Mouse (Mus musculus) embryonic facial prominence, embryonic 12.5 days (tissue): ENCODE data around the gene Chka. TPM values are rescaled to one million over a fixed set of nuclear protein-coding genes. Genes with fewer than 3 reads are reported as not detected.

Experiments used
- ATAC-seq: fragments of 200-750 bp; cut with Nextera tagmentation; 2 replicates; pipeline ENCODE4 v1.8.0; 2017; ENCODE audit not compliant: insufficient number of reproducible peaks, insufficient read depth, low FRiP score, low TSS enrichment
- H3K27ac ChIP-seq: fragments of 300-500 bp; sonication (generic); 2 replicates; pipeline ENCODE4 v1.5.1; 2016; ENCODE audit warnings: mild to moderate bottlenecking
- H3K27me3 ChIP-seq: fragments of 300-500 bp; sonication (generic); 2 replicates; pipeline ENCODE4 v1.6.1; 2016; ENCODE audit warnings: mild to moderate bottlenecking, moderate library complexity
- H3K36me3 ChIP-seq: fragments of 300-500 bp; sonication (generic); 2 replicates; pipeline ENCODE4 v1.6.1; 2016; ENCODE audit warnings: mild to moderate bottlenecking
- H3K4me1 ChIP-seq: fragments of 300-500 bp; sonication (generic); 2 replicates; pipeline ENCODE4 v1.6.1; 2016
- H3K4me2 ChIP-seq: fragments of 300-500 bp; sonication (generic); replicated peaks from 2 replicates; pipeline ENCODE4 v1.6.1; 2016; ENCODE audit warnings: mild to moderate bottlenecking, moderate library complexity
- H3K4me3 ChIP-seq: fragments of 300-500 bp; sonication (generic); 2 replicates; pipeline ENCODE4 v1.5.1; 2016; ENCODE audit warnings: mild to moderate bottlenecking
- H3K9ac ChIP-seq: fragments of 300-500 bp; sonication (generic); 2 replicates; pipeline ENCODE4 v1.6.1; 2016; ENCODE audit warnings: mild to moderate bottlenecking, moderate library complexity
- H3K9me3 ChIP-seq: fragments of 300-500 bp; sonication (generic); 2 replicates; pipeline ENCODE4 v1.6.1; 2016; ENCODE audit warnings: mild to moderate bottlenecking, moderate library complexity
- WGBS: fragments of 180-500 bp; shearing (Covaris S2); methylation state at CpG from one replicate; pipeline ENCODE4 v1.1.7; 2016; 5-methylcytosine and 5-hydroxymethylcytosine counted together
- polyA plus RNA-seq: library from polyadenylated mRNA; unstranded; fragments of >200 nt; fragmentation: Nextera tagmentation; extraction: Ambion mirVana; gene quantifications from 2 replicates; pipeline ENCODE4 v1.2.1, GENCODE M21; 2016

Gene Chka
- polyA plus RNA-seq, 1 experiment from 2014 or later: 64.2 TPM

DNA sequence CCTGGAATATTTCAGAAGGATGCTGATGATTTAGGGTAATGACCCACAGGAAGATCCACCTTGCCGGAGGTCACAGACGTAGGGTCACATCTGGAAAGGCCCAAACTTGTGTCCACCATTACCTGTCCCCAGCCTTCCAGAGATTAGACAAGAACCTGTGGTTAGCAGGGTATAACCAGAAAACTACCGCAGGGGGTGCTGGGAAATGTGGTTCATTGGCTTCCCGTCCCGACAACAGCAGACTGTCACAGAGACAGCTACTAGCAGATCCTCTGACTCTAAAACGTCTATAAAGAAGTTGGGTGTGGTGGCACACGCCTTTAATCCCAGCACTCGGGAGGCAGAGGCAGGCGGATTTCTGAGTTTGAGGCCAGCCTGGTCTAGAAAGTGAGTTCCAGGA, 14.8 kb upstream of the Chka start:
- no peak for ATAC-seq
- 91% methylated on average over 9 of the region's 9 CpGs for WGBS
- Histone ChIP-seq H3K4me1 (no peaks in the 10 kb centered on the region), H3K36me3 (no peaks in the 10 kb centered on the region), H3K9me3 (no peaks in the 10 kb centered on the region), H3K4me2 (no peak overlapping the region), H3K27me3 (no peaks in the 10 kb centered on the region), H3K9ac (no peak overlapping the region), H3K4me3 (no peak overlapping the region), H3K27ac (no peak overlapping the region)

DNA sequence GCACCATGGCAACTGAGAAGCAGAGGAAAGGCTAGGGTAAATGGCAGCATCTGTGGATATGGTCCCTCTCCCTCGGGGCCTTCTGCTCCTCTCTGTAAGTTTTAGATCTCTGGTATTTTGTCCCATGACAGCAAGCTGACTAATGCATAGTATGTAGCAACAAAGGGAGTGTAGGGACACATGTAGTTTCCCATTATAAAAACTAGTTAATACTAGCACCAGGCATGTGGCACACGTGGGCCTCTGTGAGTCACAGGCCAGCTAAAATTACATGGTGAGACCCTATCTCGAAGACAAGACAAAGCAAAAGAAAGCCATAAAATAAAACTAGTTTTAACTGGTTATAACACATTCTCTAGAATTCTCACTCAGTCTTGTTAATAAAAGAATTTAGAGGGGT, 12.6 kb upstream of the Chka start:
- no peak for ATAC-seq
- no peaks in the 10 kb centered on the region for H3K27me3 ChIP-seq
- H3K4me2 ChIP-seq: no peak overlapping the region
- no peak overlapping the region for H3K4me3 ChIP-seq
- H3K9me3 ChIP-seq: no peaks in the 10 kb centered on the region
- H3K27ac ChIP-seq: no peak overlapping the region
- no peak overlapping the region for H3K9ac ChIP-seq
- no peaks in the 10 kb centered on the region for H3K36me3 ChIP-seq
- no peaks in the 10 kb centered on the region for H3K4me1 ChIP-seq
- WGBS: 74% methylated on average over 3 of the region's 3 CpGs

DNA sequence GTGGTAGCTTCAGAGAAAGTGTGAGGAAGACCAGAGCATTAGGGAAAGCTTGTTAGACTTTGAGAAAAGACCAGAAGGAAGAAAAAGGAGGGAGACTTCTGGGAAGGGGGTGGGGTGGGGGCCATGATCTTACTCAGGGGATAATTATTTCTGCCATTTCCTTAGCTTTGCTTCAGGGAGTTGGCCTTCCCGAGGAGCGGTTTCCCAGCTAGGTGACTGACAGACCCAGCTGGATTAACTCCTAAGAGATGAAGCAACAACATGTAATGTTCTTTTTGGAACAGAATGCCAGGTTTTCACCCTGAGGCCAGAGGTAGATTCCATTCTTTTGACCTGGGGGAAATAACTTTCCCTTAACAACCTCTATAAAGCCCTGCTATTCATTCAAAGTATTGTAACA, 11.9 kb upstream of the Chka start:
- Histone ChIP-seq H3K27ac (no peak overlapping the region), H3K36me3 (no peaks in the 10 kb centered on the region), H3K4me2 (no peak overlapping the region), H3K9me3 (no peaks in the 10 kb centered on the region), H3K4me3 (no peak overlapping the region), H3K4me1 (no peaks in the 10 kb centered on the region), H3K9ac (no peak overlapping the region), H3K27me3 (no peaks in the 10 kb centered on the region)
- WGBS: 32% methylated on average over 2 of the region's 2 CpGs
- ATAC-seq: no peak

- H3K9ac ChIP-seq: no peak overlapping the region
- no peak overlapping the region for H3K4me2 ChIP-seq
- no peak for ATAC-seq
- no peaks in the 10 kb centered on the region for H3K27me3 ChIP-seq
- H3K36me3 ChIP-seq: no peaks in the 10 kb centered on the region
- H3K4me1 ChIP-seq: no peaks in the 10 kb centered on the region
- H3K4me3 ChIP-seq: no peak overlapping the region
- WGBS: 50% methylated on average over 5 of the region's 5 CpGs
- H3K27ac ChIP-seq: no peak overlapping the region
- H3K9me3 ChIP-seq: no peaks in the 10 kb centered on the region
These were observed 11.3 kb upstream of the Chka start for GRCm38 (mm10) chr19:3840214-3840651.

- Histone ChIP-seq H3K9me3 (no peaks in the 10 kb centered on the region), H3K4me1 (no peaks in the 10 kb centered on the region), H3K27me3 (no peaks in the 10 kb centered on the region), H3K9ac (no peak overlapping the region), H3K4me3 (no peak overlapping the region), H3K27ac (no peak overlapping the region), H3K36me3 (no peaks in the 10 kb centered on the region), H3K4me2 (no peak overlapping the region)
- 78% methylated on average over 5 of the region's 5 CpGs for WGBS
- ATAC-seq: no peak
These were observed 10.9 kb upstream of the Chka start for GRCm38 (mm10) chr19:3840685-3841084.

DNA sequence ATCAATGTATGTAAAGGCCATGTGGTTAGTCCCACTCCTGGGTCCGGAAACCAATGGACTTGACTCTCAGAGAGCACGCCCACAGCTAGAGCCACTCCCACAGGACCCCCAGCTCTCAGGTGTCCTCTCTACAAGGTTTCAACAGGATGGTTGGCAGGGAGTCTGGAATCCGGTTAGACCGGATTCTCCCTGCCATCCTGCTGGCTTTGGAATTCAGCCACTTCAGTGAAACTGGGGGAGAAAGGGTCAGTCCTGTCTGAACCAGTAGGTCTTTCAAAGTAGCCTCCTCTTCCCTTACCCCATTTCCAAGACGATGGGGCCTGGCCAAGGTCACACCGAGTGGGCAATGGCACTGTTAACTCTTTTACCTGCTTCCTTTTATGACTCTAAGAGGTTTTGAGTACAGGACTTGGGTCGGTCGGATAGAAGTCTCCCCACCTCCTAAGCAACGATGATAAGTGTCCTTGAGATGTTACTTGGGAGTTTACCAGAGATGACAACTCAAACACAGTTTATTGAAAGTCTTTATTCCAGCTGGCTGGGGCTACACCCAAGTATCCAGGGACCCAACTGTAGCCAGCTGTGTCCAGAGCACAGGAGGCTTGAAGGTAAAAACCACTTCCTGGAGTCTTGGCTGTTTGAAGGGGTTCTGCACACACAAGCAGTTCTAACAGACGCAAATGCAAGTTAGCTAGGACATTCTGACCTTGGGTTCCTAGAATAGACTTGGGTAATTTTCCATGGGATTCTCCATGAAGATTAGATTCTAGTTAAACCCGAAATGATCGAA, 9.0 kb upstream of the Chka start:
- Histone ChIP-seq H3K9ac (no peak overlapping the region), H3K4me3 (no peak overlapping the region), H3K4me1 (no peaks in the 10 kb centered on the region), H3K9me3 (no peaks in the 10 kb centered on the region), H3K4me2 (no peak overlapping the region), H3K27ac (0 out of 2 replicates have a peak overlapping the region, but pooled peaks have one; percentile 17), H3K27me3 (no peaks in the 10 kb centered on the region), H3K36me3 (no peaks in the 10 kb centered on the region)
- ATAC-seq: no peak
- WGBS: 39% methylated on average over 12 of the region's 12 CpGs

GRCm38 (mm10) chr19:3843629-3844028, 7.9 kb upstream of the Chka start:
- H3K4me1 ChIP-seq: no peaks in the 10 kb centered on the region
- no peak for ATAC-seq
- H3K36me3 ChIP-seq: no peaks in the 10 kb centered on the region
- no peaks in the 10 kb centered on the region for H3K27me3 ChIP-seq
- H3K9me3 ChIP-seq: no peaks in the 10 kb centered on the region
- H3K27ac ChIP-seq: no peak overlapping the region
- H3K4me2 ChIP-seq: no peak overlapping the region
- WGBS: 77% methylated on average over 2 of the region's 2 CpGs
- no peak overlapping the region for H3K4me3 ChIP-seq
- no peak overlapping the region for H3K9ac ChIP-seq

DNA sequence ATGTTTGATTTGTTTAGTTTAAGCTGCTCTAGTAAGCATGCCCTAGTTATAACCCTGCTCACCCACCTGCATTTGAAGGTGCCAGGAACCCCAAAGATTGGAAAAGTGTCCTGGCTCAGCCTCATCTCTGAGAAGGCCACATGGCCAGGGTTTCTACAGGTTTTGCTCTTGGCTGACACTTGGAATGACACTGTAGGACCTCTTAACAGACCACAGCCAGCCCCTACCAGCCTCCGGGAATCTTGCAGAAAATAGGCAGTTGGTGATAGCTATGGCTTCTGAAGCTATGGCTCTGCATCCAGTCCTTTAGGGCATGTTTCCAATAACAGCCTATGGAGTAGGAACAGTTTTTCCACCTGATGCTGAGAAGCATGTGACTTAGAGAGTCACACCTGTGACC, 6.7 kb upstream of the Chka start:
- no peak for ATAC-seq
- Histone ChIP-seq H3K4me2 (no peak overlapping the region), H3K4me3 (no peak overlapping the region), H3K9me3 (no peaks in the 10 kb centered on the region), H3K4me1 (no peaks in the 10 kb centered on the region), H3K9ac (no peak overlapping the region), H3K27me3 (no peaks in the 10 kb centered on the region), H3K27ac (no peak overlapping the region), H3K36me3 (no peaks in the 10 kb centered on the region)
- WGBS: 95% methylated on average over 1 of the region's 1 CpGs

DNA sequence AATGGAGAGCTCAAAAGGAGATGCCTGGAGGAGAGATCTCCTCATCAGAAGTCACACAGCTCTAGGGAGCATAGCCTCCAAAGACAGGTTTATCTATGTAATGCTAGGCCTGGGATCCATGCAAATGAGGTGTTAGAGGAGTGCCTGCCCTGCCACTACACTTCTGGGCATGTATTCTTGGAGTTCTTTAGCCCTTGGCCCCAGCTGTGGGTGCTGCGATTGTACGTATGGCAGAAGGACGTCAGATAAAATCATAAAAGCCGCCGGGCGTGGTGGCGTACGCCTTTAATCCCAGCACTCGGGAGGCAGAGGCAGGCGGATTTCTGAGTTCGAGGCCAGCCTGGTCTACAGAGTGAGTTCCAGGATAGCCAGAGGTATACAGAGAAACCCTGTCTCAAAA, 6.2 kb upstream of the Chka start:
- H3K27ac ChIP-seq: no peak overlapping the region
- H3K4me1 ChIP-seq: no peaks in the 10 kb centered on the region
- H3K9ac ChIP-seq: no peak overlapping the region
- WGBS: 93% methylated on average over 11 of the region's 11 CpGs
- ATAC-seq: no peak
- H3K27me3 ChIP-seq: no peaks in the 10 kb centered on the region
- H3K4me2 ChIP-seq: no peak overlapping the region
- no peaks in the 10 kb centered on the region for H3K36me3 ChIP-seq
- no peak overlapping the region for H3K4me3 ChIP-seq
- no peaks in the 10 kb centered on the region for H3K9me3 ChIP-seq

GRCm38 (mm10) chr19:3845803-3846406, 5.7 kb upstream of the Chka start:
- no peak overlapping the region for H3K4me2 ChIP-seq
- no peaks in the 10 kb centered on the region for H3K9me3 ChIP-seq
- 48% methylated on average over 1 of the region's 1 CpGs for WGBS
- H3K27me3 ChIP-seq: no peaks in the 10 kb centered on the region
- no peak overlapping the region for H3K9ac ChIP-seq
- H3K36me3 ChIP-seq: no peaks in the 10 kb centered on the region
- H3K27ac ChIP-seq: no peak overlapping the region
- 0 out of 2 replicates have a peak, but pooled peaks cover 5% of the 10 kb centered on the region for H3K4me1 ChIP-seq
- no peak overlapping the region for H3K4me3 ChIP-seq
- no peak for ATAC-seq

GRCm38 (mm10) chr19:3846676-3847604, 4.6 kb upstream of the Chka start:
- no peak for ATAC-seq
- H3K9ac ChIP-seq: no peak overlapping the region
- 0 out of 2 replicates have a peak, but pooled peaks cover 7% of the 10 kb centered on the region for H3K4me1 ChIP-seq
- no peaks in the 10 kb centered on the region for H3K36me3 ChIP-seq
- no peaks in the 10 kb centered on the region for H3K9me3 ChIP-seq
- H3K27ac ChIP-seq: no peak overlapping the region
- no peaks in the 10 kb centered on the region for H3K27me3 ChIP-seq
- no peak overlapping the region for H3K4me2 ChIP-seq
- WGBS: 80% methylated on average over 10 of the region's 10 CpGs
- H3K4me3 ChIP-seq: no peak overlapping the region
